Mouse (Mus musculus) midbrain, embryonic 14.5 days (tissue): ENCODE data around the gene Ilf3. TPM values are rescaled to one million over a fixed set of nuclear protein-coding genes. Genes with fewer than 3 reads are reported as not detected.

Experiments
- ATAC-seq: fragments of 200-750 bp; cut with Nextera tagmentation; 2 replicates; pipeline ENCODE4 v1.8.0; 2017; ENCODE audit warnings: moderate number of reproducible peaks, moderate library complexity; ENCODE audit not compliant: low FRiP score, low TSS enrichment
- DNase-seq: peaks from one replicate; pipeline ENCODE4 v3.0.0-alpha.2; 2015
- H3K27ac ChIP-seq: fragments of 300-500 bp; sonication (generic); replicated peaks from 2 replicates; pipeline ENCODE4 v1.5.1; 2014; ENCODE audit warnings: mild to moderate bottlenecking, low read depth, low read length, moderate library complexity
- H3K27me3 ChIP-seq: fragments of 300-500 bp; sonication (generic); 2 replicates; pipeline ENCODE4 v1.6.1; 2014; ENCODE audit warnings: low read length, control low read depth, mixed read lengths; ENCODE audit not compliant: control insufficient read depth, insufficient read depth
- H3K36me3 ChIP-seq: fragments of 300-500 bp; sonication (generic); 2 replicates; pipeline ENCODE4 v1.6.1; 2014; ENCODE audit warnings: low read length, control low read depth; ENCODE audit not compliant: control insufficient read depth, insufficient read depth
- H3K4me1 ChIP-seq: fragments of 300-500 bp; sonication (generic); 2 replicates; pipeline ENCODE4 v1.6.1; 2014; ENCODE audit warnings: mild to moderate bottlenecking, antibody characterized with exemption, low read length, control low read depth; ENCODE audit not compliant: control insufficient read depth, insufficient read depth
- H3K4me2 ChIP-seq: fragments of 300-500 bp; sonication (generic); 2 replicates; pipeline ENCODE4 v1.6.1; 2014; ENCODE audit warnings: mild to moderate bottlenecking, low read length, moderate library complexity
- H3K4me3 ChIP-seq: fragments of 300-500 bp; sonication (generic); replicated peaks from 2 replicates; pipeline ENCODE4 v1.5.1; 2014; ENCODE audit warnings: low read depth, low read length
- H3K9ac ChIP-seq: fragments of 300-500 bp; sonication (generic); replicated peaks from 2 replicates; pipeline ENCODE4 v1.6.1; 2014; ENCODE audit warnings: mild to moderate bottlenecking, low read length, moderate library complexity
- H3K9me3 ChIP-seq: fragments of 300-500 bp; sonication (generic); 2 replicates; pipeline ENCODE4 v1.6.1; 2016; ENCODE audit warnings: low read length, control low read depth, mixed read lengths; ENCODE audit not compliant: control insufficient read depth
- WGBS: fragments of 180-500 bp; shearing (Covaris S2); extraction: QIAGEN DNeasy Blood & Tissue Kit; methylation state at CpG from one replicate; pipeline ENCODE4 v1.1.7; 2014; 5-methylcytosine and 5-hydroxymethylcytosine counted together
- polyA plus RNA-seq: library from polyadenylated mRNA; unstranded; fragments of >200 nt; fragmentation: Nextera tagmentation; extraction: Ambion mirVana; gene quantifications from 2 replicates; pipeline ENCODE4 v1.2.1, GENCODE M21; 2014

Gene Ilf3
- polyA plus RNA-seq, 1 experiment from 2014 or later, result 267 TPM

DNA sequence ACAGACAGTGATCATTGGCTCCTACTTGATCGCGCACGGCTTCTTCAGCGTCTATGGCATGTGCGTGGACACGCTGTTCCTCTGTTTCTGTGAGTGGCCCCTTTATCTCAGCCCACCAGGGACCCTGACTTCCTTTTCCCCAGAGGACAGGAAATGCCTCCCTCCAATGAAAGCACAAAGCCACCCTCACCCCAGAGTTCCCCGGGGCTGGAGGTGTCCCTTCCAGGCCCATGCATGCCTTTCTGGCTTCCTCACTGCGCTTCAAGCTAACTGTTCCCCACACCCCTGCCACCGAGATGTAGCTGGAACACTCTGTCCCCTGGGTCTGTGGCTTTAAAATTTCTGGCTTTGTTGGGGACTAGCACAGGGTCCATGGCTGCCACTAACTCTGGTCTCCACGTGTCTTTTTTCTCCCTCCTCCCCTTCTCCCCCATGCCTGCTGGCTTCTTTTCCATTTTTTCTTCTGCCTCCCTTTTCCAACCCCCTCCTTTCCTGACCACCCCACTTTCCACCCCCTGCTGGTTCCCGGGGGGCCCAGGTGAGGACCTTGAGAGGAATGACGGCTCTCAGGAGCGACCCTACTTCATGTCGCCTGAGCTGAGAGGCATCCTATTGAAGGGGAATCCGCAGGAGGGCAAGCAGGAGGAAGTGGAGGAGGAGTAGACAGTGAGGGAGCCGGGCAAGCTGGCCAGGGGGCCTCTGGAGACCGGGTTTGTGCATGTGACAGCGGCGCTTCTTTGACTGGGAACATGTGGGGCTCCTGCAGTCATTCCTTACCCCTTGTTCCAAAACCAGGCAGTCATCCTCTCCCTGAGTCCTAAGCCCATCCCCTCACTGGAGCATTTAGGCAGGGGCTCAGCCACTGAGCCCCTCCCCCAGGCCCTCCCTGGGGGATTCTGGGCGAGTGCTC, 15.0 kb upstream of the Ilf3 start:
- ATAC-seq (no peak), DNase-seq (no peak)
- Histone ChIP-seq H3K4me2 (no peak overlapping the region), H3K9me3 (no peaks in the 10 kb centered on the region), H3K4me1 (no peaks in the 10 kb centered on the region), H3K27me3 (no peaks in the 10 kb centered on the region), H3K9ac (no peak overlapping the region), H3K27ac (no peak overlapping the region), H3K4me3 (no peak overlapping the region), H3K36me3 (peaks cover 58% of the 10 kb centered on the region)
- 37% methylated on average over 20 of the region's 20 CpGs for WGBS

DNA sequence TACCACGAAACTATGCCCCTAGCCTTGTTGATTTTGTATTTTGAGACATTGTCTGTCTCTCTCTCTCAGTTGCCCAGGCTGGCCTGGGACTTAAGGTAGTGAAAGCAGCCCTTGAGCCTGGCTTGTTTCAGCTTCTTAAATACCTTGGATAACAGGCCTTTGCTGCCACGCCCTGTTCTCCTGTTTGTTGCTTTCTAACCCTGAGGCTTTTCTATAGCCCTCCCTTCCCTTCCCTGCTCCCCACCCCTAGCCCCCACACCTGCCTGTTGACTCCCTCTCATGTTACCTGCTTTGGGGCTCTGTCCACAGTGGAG, 14.3 kb upstream of the Ilf3 start:
- WGBS, result 44% methylated on average over 2 of the region's 2 CpGs
- ATAC-seq (no peak), DNase-seq (no peak)
- no peaks in the 10 kb centered on the region for H3K9me3 ChIP-seq
- no peak overlapping the region for H3K27ac ChIP-seq
- H3K4me3 ChIP-seq, result no peak overlapping the region
- no peak overlapping the region for H3K9ac ChIP-seq
- no peaks in the 10 kb centered on the region for H3K27me3 ChIP-seq
- no peaks in the 10 kb centered on the region for H3K4me1 ChIP-seq
- no peak overlapping the region for H3K4me2 ChIP-seq
- peaks cover 52% of the 10 kb centered on the region for H3K36me3 ChIP-seq

DNA sequence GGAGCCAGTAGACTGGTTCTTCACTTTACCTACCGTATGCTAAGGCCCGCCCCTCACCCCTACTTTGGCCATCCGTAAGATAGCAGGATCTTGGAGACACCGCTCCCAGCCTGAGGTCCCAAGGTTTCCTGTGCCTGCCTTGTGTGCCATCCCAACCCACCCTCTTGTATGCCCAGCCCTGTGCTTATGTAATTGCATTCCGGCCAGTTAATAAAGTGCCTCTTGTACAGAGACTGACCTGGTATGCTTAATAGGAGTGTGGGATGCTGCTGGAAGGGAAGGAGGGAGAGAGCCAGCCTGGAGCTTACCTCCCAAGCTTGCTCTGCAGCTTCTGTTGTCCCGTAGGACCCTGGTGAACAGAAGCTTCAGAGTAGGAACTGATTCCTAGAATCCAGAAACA, 12.9 kb upstream of the Ilf3 start:
- Histone ChIP-seq H3K9me3 (no peaks in the 10 kb centered on the region), H3K9ac (no peak overlapping the region), H3K27ac (no peak overlapping the region), H3K4me3 (no peak overlapping the region), H3K4me2 (no peak overlapping the region), H3K4me1 (no peaks in the 10 kb centered on the region), H3K27me3 (no peaks in the 10 kb centered on the region), H3K36me3 (peaks cover 43% of the 10 kb centered on the region)
- ATAC-seq, result no peak
- WGBS, result 94% methylated on average over 6 of the region's 6 CpGs
- no peak for DNase-seq

DNA sequence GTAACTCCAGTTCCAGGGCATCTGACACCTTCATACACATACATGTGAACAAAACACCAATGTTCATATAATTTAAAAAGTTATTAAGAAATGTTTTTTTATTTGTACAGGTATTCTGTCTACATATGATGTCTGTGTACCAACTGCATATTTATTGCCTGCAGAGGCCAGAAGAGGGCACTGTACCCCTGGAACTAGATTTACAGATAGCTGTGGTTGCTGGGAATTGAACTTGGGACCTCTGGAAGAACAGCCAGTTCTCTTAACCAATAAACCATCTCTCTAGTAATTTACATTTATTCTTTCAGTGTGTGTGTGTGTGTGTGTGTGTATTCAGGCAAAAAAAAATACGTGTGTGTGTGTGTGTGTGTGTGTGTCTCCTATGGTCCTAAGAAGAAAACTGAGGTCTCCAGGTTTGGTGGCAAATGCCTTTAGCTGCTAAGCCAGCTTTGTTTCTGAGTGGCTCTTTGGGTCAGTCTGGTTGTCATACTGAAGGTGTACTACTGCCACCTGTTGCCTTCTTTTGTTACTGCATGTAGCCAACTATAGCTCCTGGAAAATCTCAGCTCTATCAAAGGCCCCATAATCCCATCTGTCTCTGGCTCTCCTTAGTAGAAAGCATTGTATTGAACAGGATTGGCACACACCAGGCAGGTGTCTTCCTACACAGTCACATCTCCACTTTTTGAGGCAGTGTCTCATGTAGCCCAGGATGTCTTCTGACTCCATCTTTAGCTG, 10.5 kb upstream of the Ilf3 start:
- H3K4me3 ChIP-seq, result no peak overlapping the region
- H3K36me3 ChIP-seq, result peaks cover 31% of the 10 kb centered on the region
- no peaks in the 10 kb centered on the region for H3K4me1 ChIP-seq
- no peaks in the 10 kb centered on the region for H3K27me3 ChIP-seq
- H3K4me2 ChIP-seq, result no peak overlapping the region
- peak; percentile 89 for DNase-seq
- WGBS, result 0% methylated on average over 1 of the region's 1 CpGs
- no peak overlapping the region for H3K27ac ChIP-seq
- ATAC-seq, result peak; percentile 31; the same call in 1 of the 2 replicates
- no peaks in the 10 kb centered on the region for H3K9me3 ChIP-seq
- no peak overlapping the region for H3K9ac ChIP-seq

DNA sequence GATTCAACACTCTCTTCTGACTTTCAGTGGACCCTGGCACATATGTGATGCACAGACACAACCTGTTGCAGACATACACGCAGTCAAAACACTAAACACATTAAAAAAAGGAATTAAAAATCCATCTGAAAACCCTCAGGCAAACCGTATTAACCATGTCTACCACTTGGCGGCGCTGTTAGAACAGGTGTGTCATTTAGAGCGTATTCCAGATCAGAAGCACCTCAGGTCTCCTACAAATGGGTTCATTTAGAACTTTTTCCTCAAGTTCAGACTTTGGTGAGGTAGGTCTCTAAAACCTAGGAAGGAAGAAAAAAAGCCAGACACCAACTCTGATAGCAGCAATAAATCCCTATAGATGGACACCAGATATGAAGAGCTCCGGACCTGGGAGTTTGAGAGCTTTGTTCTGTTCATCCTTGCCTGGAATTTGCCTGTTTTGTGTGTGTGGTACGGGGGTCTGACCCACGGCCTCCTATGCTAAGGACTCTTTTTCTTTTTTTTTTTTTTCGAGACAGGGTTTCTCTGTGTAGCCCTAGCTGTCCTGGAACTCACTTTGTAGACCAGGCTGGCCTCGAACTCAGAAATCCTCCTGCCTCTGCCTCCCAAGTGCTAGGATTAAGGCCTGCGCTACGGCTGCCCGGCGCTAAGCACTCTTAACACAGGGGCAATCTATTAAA, 990 bp upstream of the Ilf3 start:
- H3K4me1 ChIP-seq, result peaks cover 9% of the 10 kb centered on the region; the same call in 1 of the 2 replicates
- 40% methylated on average over 14 of the region's 14 CpGs for WGBS
- H3K4me3 ChIP-seq, result peak overlapping the region; percentile 22
- H3K4me2 ChIP-seq, result peak overlapping the region; percentile 58
- no peaks in the 10 kb centered on the region for H3K27me3 ChIP-seq
- H3K36me3 ChIP-seq, result no peaks in the 10 kb centered on the region
- DNase-seq (peak; percentile 70), ATAC-seq (no peak)
- H3K9me3 ChIP-seq, result no peaks in the 10 kb centered on the region
- peak overlapping the region; percentile 81 for H3K27ac ChIP-seq
- peak overlapping the region; percentile 29; the same call in 1 of the 2 replicates for H3K9ac ChIP-seq

DNA sequence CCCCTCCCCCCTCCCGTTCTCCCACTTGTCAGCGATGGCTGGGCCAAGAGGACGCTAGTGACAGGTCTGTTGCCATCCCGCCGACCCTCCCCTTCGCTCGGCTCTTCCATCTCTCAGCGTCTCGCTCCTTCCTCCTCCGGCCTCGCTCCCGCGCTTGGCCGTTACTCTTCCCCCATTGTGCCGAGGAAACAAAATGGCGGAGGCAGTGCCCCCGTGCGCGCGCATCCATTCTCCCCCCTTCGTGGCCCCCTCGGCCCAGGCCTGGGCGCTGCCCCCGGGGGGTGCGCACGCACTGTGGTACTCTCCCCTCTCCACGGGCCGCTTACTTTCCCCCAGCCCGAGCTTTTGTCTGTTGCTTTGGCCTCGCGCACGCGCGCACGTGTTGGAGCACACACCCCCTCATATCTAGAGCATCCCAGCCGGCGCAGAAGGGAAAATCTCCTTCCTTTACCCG, 487 bp downstream of the Ilf3 start:
- H3K27ac ChIP-seq, result peak overlapping the region; percentile 93
- WGBS, result under 1% methylated on average over 38 of the region's 38 CpGs
- peak; percentile 49 for ATAC-seq

DNA sequence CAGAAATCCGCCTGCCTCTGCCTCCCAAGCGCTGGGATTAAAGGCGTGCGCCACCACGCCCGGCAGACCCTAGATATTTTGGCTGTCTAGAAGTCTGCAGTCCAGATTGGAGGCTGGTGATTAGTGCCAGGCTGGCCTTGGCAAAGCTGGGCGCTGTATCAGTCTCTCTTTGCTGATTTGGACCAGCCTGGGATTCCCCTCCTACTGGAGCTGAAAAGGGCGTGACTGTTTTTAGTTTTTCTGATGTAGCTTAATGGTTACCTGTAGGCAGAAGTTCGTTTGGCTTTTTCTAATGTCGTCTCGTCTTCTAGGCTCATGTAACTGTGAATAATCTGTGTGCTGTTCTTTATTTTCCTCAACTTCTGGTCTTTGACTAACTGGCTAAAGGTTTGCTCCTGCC, 1.4 kb downstream of the Ilf3 start:
- DNase-seq, result no peak
- 67% methylated on average over 11 of the region's 11 CpGs for WGBS
- no peaks in the 10 kb centered on the region for H3K27me3 ChIP-seq
- peak overlapping the region; percentile 63 for H3K4me2 ChIP-seq
- H3K9me3 ChIP-seq, result no peaks in the 10 kb centered on the region
- H3K4me3 ChIP-seq, result peak overlapping the region; percentile 86
- H3K36me3 ChIP-seq, result no peaks in the 10 kb centered on the region
- no peak overlapping the region for H3K27ac ChIP-seq
- peak overlapping the region; percentile 86; the same call in 1 of the 2 replicates for H3K9ac ChIP-seq
- H3K4me1 ChIP-seq, result peaks cover 9% of the 10 kb centered on the region; the same call in 1 of the 2 replicates
- no peak for ATAC-seq

More for the DNA sequence above, 487 bp downstream of the Ilf3 start:
- Histone ChIP-seq H3K4me1 (peaks cover 9% of the 10 kb centered on the region; the same call in 1 of the 2 replicates), H3K9me3 (no peaks in the 10 kb centered on the region), H3K4me3 (peak overlapping the region; percentile 86), H3K9ac (peak overlapping the region; percentile 86), H3K36me3 (no peaks in the 10 kb centered on the region), H3K4me2 (peak overlapping the region; percentile 63), H3K27me3 (no peaks in the 10 kb centered on the region)
- peak; percentile 88 for DNase-seq

DNA sequence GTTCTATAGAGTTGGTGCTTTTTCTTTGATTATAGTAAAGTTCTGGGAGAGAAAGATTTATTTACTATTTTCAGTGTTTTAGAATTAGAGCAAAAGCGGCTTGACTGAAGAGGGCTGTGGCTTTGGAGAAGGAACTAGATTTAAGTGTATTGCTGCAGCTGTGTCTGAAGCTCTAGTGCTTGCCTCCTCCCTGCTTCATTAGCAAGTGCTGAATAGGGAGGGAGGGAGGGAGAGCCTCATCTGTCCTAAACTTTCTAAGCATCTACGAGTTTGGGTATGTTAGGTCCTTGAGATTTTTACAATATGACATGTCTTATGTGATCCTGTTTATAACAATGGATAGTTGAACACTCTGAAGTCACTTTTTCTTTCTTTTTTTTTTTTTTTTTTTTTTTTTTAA, 3.2 kb downstream of the Ilf3 start:
- no peak for DNase-seq
- Histone ChIP-seq H3K27ac (no peak overlapping the region), H3K9me3 (no peaks in the 10 kb centered on the region), H3K4me3 (no peak overlapping the region), H3K9ac (no peak overlapping the region), H3K4me2 (peak overlapping the region; percentile 63), H3K4me1 (peaks cover 9% of the 10 kb centered on the region; the same call in 1 of the 2 replicates), H3K36me3 (0 out of 2 replicates have a peak, but pooled peaks cover 3% of the 10 kb centered on the region), H3K27me3 (no peaks in the 10 kb centered on the region)
- ATAC-seq, result no peak
- 83% methylated on average over 2 of the region's 2 CpGs for WGBS
